Mouse (Mus musculus) spleen, postnatal 36 days (tissue): Measurements from ENCODE around the gene Tmcc2.
A peak's percentile ranks its signal among the peaks of the same experiment; 100 is the strongest.
"Not testable (repeated sequence)": the region's sequence is repeated elsewhere in the genome, so short reads cannot be mapped to it uniquely, and the experiment has no call there.

ENCODE experiments used
- DNase-seq, 2 experiments: peaks; one replicate each; pipeline ENCODE4 v3.0.0; 2022; ENCODE audit warnings: low spot score in 2 of 2, mixed read lengths in 1 of 2

Tmcc2 gene

GRCm38 (mm10) chr1:132367692-132368506, 23.2 kb downstream of the Tmcc2 start:
- peak; percentile 79 to 86 for DNase-seq

GRCm38 (mm10) chr1:132366937-132367336, 24.1 kb downstream of the Tmcc2 start:
- DNase-seq, result no peak

- DNase-seq, result no peak
These were observed 24.8 kb downstream of the Tmcc2 start for GRCm38 (mm10) chr1:132366235-132366634.

GRCm38 (mm10) chr1:132365645-132366044, 25.4 kb downstream of the Tmcc2 start:
- no peak for DNase-seq

GRCm38 (mm10) chr1:132364896-132365557, 26.1 kb downstream of the Tmcc2 start:
- DNase-seq, result no peak

- DNase-seq, result no peak
These were observed 26.7 kb downstream of the Tmcc2 start for GRCm38 (mm10) chr1:132364388-132364787.

GRCm38 (mm10) chr1:132361959-132362358, 29.1 kb downstream of the Tmcc2 start:
- no peak for DNase-seq

- DNase-seq, result no peak
These were observed 34.2 kb downstream of the Tmcc2 start for GRCm38 (mm10) chr1:132356841-132357240.

GRCm38 (mm10) chr1:132355841-132356242, 35.2 kb downstream of the Tmcc2 start:
- DNase-seq, result peak; percentile 77 to 78

- no peak for DNase-seq
These were observed 35.9 kb downstream of the Tmcc2 start for GRCm38 (mm10) chr1:132355162-132355601.

- DNase-seq, result no peak
These were observed 36.8 kb downstream of the Tmcc2 start for GRCm38 (mm10) chr1:132354234-132354633.

- no peak for DNase-seq
These were observed 37.7 kb downstream of the Tmcc2 start for GRCm38 (mm10) chr1:132353389-132353788.

- no peak for DNase-seq
These were observed 40.0 kb downstream of the Tmcc2 start for GRCm38 (mm10) chr1:132351058-132351457.

- DNase-seq, result not testable (repeated sequence)
These were observed 41.5 kb downstream of the Tmcc2 start for GRCm38 (mm10) chr1:132349601-132350000.

- not testable (repeated sequence) for DNase-seq
These were observed 42.0 kb downstream of the Tmcc2 start for GRCm38 (mm10) chr1:132349049-132349448.

GRCm38 (mm10) chr1:132348401-132348800, 42.7 kb downstream of the Tmcc2 start:
- DNase-seq, result no peak

- DNase-seq, result no peak
These were observed 44.1 kb downstream of the Tmcc2 start for GRCm38 (mm10) chr1:132346951-132347350.

GRCm38 (mm10) chr1:132346134-132346851, 44.8 kb downstream of the Tmcc2 start:
- no peak for DNase-seq

GRCm38 (mm10) chr1:132345514-132345913, 45.6 kb downstream of the Tmcc2 start:
- no peak for DNase-seq

GRCm38 (mm10) chr1:132343656-132344055, 47.4 kb downstream of the Tmcc2 start:
- peak; percentile 51 to 56 for DNase-seq

GRCm38 (mm10) chr1:132343191-132343590, 47.9 kb downstream of the Tmcc2 start:
- peak; percentile 61 to 63 for DNase-seq

- no peak for DNase-seq
These were observed 48.6 kb downstream of the Tmcc2 start for GRCm38 (mm10) chr1:132342518-132342917.
